Mouse (Mus musculus): ENCODE measurements around the gene Naa10. TPM values are rescaled to one million over a fixed set of nuclear protein-coding genes. Genes with fewer than 3 reads are reported as not detected.

Naa10 gene
- 54.0 TPM for polyA plus RNA-seq (2015; fragmentation: Illumina TruSeq; extraction: RNeasy Lipid Tissue Mini Kit (QIAGEN cat#74804); ENCODE audit: insufficient read depth, low replicate concordance)

DNA sequence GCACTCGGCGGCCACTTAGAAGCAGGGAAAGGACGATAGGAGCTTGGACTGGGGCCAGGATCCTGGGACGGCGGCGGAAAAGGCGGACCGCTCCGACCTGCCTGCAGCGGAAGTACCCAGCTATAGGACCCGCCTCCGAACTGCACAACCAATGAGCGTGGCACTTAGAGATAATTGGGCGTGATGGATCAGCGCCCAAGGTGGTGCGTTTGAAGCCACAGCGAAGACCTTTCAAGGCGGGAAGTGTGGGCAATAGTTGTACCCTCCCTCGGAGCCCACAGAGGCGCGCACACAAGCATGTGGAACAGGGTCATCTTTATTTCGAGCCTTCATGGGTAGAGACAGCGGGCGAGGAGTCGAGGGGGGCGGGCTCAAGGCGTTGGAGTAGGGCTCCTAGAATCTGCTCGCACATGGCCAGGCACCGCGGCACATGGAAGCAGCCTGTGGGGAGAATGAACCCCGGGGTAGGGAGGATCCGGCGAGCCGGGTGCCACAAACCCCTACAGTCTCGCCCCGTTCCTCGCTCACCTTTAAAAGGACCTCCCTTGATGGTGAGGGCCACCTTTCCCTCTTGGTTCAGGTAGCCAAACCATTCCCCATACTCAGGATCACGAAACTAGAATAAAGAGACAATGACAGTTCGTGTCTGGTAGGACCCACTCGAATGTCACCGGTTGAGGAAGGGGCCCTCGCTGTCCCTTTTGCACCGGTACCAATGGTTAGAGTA lies at the start of gene Naa10, which contains the start of gene Arhgap4:
Naa10 (minus strand) TSS at position 122 of the 727 bp plus-strand sequence.
Arhgap4 (minus strand) TSS at position 48 of the 727 bp plus-strand sequence.

DNA sequence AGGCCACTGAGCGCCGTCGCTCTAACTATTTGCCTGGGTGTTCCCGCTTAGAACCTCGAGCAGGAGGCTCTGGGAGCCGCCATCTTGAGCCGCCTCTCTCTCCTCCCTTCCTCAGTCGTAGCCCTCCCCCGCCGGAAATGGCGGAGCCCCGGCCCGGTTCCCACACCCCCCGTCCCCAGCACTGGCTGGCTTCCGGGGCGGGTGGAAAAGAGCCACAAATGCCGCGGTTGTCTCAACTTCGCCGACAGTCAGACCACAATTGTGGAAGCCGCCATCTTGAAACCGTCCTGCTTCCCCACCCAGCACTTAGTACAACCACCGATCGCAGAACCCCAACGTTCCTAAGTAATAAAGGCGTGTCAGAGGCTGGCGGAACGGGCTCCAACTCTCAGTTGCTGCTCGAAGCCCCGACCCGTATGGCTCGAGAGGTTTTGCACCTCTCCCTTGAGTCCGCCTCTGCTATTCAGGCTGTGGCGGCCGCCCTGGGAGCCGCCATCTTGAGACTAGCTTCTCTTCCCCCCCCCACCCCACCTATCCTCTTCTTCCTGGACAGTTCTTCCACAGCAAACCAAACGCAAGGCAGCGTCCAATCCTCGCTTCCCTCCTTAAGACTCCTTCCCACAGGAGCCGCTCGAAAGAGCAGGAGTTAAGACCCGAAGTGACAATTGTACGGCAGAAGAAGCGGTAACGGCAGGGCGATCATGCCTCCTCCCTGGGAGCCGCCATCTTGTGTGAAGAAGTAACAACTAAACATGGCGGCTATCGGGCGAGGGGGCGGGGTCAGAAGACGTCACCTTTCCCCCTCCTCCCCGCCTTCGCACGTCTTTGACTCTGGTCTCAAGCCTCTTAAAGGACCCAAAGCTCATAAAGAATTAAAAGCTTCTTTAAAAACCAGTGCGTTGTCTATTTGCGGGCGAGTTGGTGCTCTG lies 44.8 kb upstream of the Naa10 start, which contains the start of gene Hcfc1:
Hcfc1 (minus strand) TSS at position 110 of the 929 bp plus-strand sequence.

GRCm38 (mm10) chrX:73930402-73931062 lies 8.8 kb upstream of the Naa10 start, which contains the start of gene Renbp:
Gene Renbp (minus strand): TSS chrX:73930850.

DNA sequence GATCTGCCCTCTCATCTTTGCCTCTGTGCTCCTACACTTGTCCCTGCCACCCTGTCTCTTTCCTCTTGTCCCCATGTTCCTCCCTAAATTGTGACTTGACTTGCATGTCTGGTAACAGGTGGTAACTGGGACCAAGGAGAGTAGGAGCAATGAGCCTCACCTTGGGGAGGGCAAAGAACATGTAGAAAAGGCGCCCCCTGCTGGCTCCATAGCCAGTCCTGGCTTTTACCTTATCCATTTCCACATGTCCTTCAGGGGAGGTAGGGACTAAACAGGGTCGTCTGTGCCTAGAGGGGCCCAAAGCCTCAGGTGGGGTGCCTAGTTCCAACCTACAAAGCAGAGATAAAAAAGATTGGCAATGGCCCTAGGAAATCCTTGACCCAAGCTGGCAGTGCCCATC lies 26.0 kb downstream of the Naa10 start, which contains the start of gene L1cam:
L1cam (minus strand) TSS at position 387 of the 400 bp plus-strand sequence.

GRCm38 (mm10) chrX:73891551-73892152 lies 30.1 kb downstream of the Naa10 start, which contains the start of gene Avpr2:
Gene Avpr2 (plus strand): TSS chrX:73892102.

Other genes starting within 250 kb of the Naa10 start
- 6.1 TPM for gene Slc6a8, start 248.8 kb downstream of the Naa10 start, polyA plus RNA-seq (2015; fragmentation: Illumina TruSeq; extraction: RNeasy Lipid Tissue Mini Kit (QIAGEN cat#74804); ENCODE audit: insufficient read depth, low replicate concordance)
- 219 TPM for gene Bcap31, start 205.8 kb downstream of the Naa10 start, polyA plus RNA-seq (2015; fragmentation: Illumina TruSeq; extraction: RNeasy Lipid Tissue Mini Kit (QIAGEN cat#74804); ENCODE audit: insufficient read depth, low replicate concordance)
- 30.5 TPM for gene Abcd1, start 205.3 kb downstream of the Naa10 start, polyA plus RNA-seq (2015; fragmentation: Illumina TruSeq; extraction: RNeasy Lipid Tissue Mini Kit (QIAGEN cat#74804); ENCODE audit: insufficient read depth, low replicate concordance)
- 0.32 TPM for gene Plxnb3, start 164.9 kb downstream of the Naa10 start, polyA plus RNA-seq (2015; fragmentation: Illumina TruSeq; extraction: RNeasy Lipid Tissue Mini Kit (QIAGEN cat#74804); ENCODE audit: insufficient read depth, low replicate concordance)
- gene Srpk3, start 147.5 kb downstream of the Naa10 start, polyA plus RNA-seq (2015; fragmentation: Illumina TruSeq; extraction: RNeasy Lipid Tissue Mini Kit (QIAGEN cat#74804); ENCODE audit: insufficient read depth, low replicate concordance): 65.4 TPM
- 132 TPM for gene Idh3g, start 135.0 kb downstream of the Naa10 start, polyA plus RNA-seq (2015; fragmentation: Illumina TruSeq; extraction: RNeasy Lipid Tissue Mini Kit (QIAGEN cat#74804); ENCODE audit: insufficient read depth, low replicate concordance)
- 171 TPM for gene Ssr4, start 134.9 kb downstream of the Naa10 start, polyA plus RNA-seq (2015; fragmentation: Illumina TruSeq; extraction: RNeasy Lipid Tissue Mini Kit (QIAGEN cat#74804); ENCODE audit: insufficient read depth, low replicate concordance)
- gene Pdzd4, start 97.0 kb downstream of the Naa10 start, polyA plus RNA-seq (2015; fragmentation: Illumina TruSeq; extraction: RNeasy Lipid Tissue Mini Kit (QIAGEN cat#74804); ENCODE audit: insufficient read depth, low replicate concordance): 2.9 TPM
- gene Avpr2, start 29.8 kb downstream of the Naa10 start, polyA plus RNA-seq (2015; fragmentation: Illumina TruSeq; extraction: RNeasy Lipid Tissue Mini Kit (QIAGEN cat#74804); ENCODE audit: insufficient read depth, low replicate concordance): not detected
- gene L1cam, start 25.8 kb downstream of the Naa10 start, polyA plus RNA-seq (2015; fragmentation: Illumina TruSeq; extraction: RNeasy Lipid Tissue Mini Kit (QIAGEN cat#74804); ENCODE audit: insufficient read depth, low replicate concordance): 9.2 TPM
- gene Arhgap4, start 74 bp downstream of the Naa10 start, polyA plus RNA-seq (2015; fragmentation: Illumina TruSeq; extraction: RNeasy Lipid Tissue Mini Kit (QIAGEN cat#74804); ENCODE audit: insufficient read depth, low replicate concordance): 171 TPM
- gene Renbp, start 8.9 kb upstream of the Naa10 start, polyA plus RNA-seq (2015; fragmentation: Illumina TruSeq; extraction: RNeasy Lipid Tissue Mini Kit (QIAGEN cat#74804); ENCODE audit: insufficient read depth, low replicate concordance): 19.0 TPM
- gene Hcfc1, start 44.4 kb upstream of the Naa10 start, polyA plus RNA-seq (2015; fragmentation: Illumina TruSeq; extraction: RNeasy Lipid Tissue Mini Kit (QIAGEN cat#74804); ENCODE audit: insufficient read depth, low replicate concordance): 76.2 TPM
- gene Irak1, start 102.0 kb upstream of the Naa10 start, polyA plus RNA-seq (2015; fragmentation: Illumina TruSeq; extraction: RNeasy Lipid Tissue Mini Kit (QIAGEN cat#74804); ENCODE audit: insufficient read depth, low replicate concordance): 130 TPM
- gene Opn1mw, start 205.5 kb upstream of the Naa10 start, polyA plus RNA-seq (2015; fragmentation: Illumina TruSeq; extraction: RNeasy Lipid Tissue Mini Kit (QIAGEN cat#74804); ENCODE audit: insufficient read depth, low replicate concordance): not detected
- 30.4 TPM for gene Mecp2, start 213.4 kb upstream of the Naa10 start, polyA plus RNA-seq (2015; fragmentation: Illumina TruSeq; extraction: RNeasy Lipid Tissue Mini Kit (QIAGEN cat#74804); ENCODE audit: insufficient read depth, low replicate concordance)
- gene Tex28, start 245.9 kb upstream of the Naa10 start, polyA plus RNA-seq (2015; fragmentation: Illumina TruSeq; extraction: RNeasy Lipid Tissue Mini Kit (QIAGEN cat#74804); ENCODE audit: insufficient read depth, low replicate concordance): not detected

Data from spleen, adult 10 weeks (tissue).